Mouse (Mus musculus): Measurements from ENCODE around the gene Ssc5d. TPM values are rescaled to one million over a fixed set of nuclear protein-coding genes. Genes with fewer than 3 reads are reported as not detected.

The Ssc5d gene
- total and polyA plus RNA-seq, 3 experiments: 1.7 to 6.4 (median 2.9) TPM

DNA sequence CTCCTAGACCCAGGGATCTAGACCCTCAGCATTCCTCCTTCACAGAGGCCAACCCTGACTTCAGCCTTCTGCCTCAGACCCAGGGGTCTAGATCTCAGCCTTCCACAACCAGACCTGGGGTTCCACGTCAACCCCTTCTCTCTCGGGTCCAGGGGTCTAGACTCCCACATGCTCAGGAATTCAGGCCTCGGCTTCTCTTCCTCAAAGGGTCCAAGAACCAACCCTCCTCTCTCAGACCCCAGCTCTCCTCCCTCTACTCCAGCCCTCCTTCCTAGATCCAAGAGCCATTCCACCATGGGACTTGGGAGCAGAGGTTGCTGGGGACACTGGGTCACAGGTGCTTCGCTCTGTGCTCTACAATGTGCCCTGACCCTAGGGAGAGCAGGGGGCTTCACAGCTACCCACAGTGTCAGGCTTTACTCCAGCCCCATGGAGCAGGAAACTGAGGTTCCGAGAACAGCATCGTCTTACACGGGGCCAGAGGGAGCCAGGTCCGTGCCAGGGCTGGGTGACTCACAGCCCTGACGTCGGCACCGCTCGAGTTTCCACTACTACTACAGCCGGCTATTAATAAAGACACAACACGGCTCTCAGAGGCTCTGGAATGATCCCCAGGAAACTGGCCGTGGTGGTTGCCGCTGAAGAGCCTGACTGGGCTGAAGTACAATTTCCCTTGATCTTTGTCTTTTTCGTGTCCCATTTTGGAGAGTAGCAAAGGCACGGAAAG, 46.9 kb downstream of the Ssc5d start:
- no peaks in the 10 kb centered on the region for H3K79me2 ChIP-seq (replicated peaks; ENCODE audit: control insufficient read depth, insufficient read depth, low read length)
- peaks cover 6% of the 10 kb centered on the region for H3K4me1 ChIP-seq (ENCODE audit: control insufficient read depth, insufficient read depth, low read length)
- WGBS: 22% methylated on average over 18 of the region's 18 CpGs
- H3K36me3 ChIP-seq (ENCODE audit: control insufficient read depth, insufficient read depth, low read length): no peaks in the 10 kb centered on the region
- peak; percentile 73 to 84 for DNase-seq
- peak overlapping the region; percentile 84 for H3K27ac ChIP-seq
- H3K4me3 ChIP-seq: no peak overlapping the region
- H3K27me3 ChIP-seq (ENCODE audit: control insufficient read depth, insufficient read depth, low read length): no peaks in the 10 kb centered on the region
- peak overlapping the region; percentile 12 for H3K9ac ChIP-seq (ENCODE audit: low read depth, low read length)
- TF ChIP-seq CTCF (IDR thresholded peaks at IDR 0.05): no peak
- TF ChIP-seq EP300 (IDR thresholded peaks at IDR 0.05; ENCODE audit: insufficient read depth, low read depth, low read length): peak; percentile 50; the same call in 1 of the 2 replicates
- TF ChIP-seq POLR2A (IDR thresholded peaks at IDR 0.05; ENCODE audit: insufficient read depth, low read depth, low read length): 0 out of 2 replicates have a peak, but pooled peaks have one; percentile 38
- intact Hi-C loops (cut with DNase I): no loop called here

DNA sequence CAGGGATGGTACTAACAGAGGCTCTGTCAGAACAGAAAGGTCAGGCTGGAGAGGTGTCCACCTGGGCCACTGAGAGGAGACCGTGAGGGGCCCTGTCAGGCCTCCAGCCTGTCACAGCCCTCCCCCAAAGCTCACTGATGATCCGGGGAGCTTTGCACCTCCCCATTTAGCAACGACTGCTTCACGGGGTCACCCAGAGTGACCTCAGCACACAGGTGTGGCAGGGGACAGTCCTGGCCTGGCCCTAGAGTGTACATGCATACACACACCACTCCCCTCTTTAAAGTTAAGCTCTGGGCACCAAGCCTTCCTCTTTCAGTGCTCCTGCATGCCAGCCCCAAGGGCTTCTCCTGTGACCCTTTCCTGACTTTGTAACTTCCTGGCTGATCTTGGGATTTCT, 49.9 kb downstream of the Ssc5d start:
- H3K27me3 ChIP-seq (ENCODE audit: control insufficient read depth, insufficient read depth, low read length): no peaks in the 10 kb centered on the region
- H3K79me2 ChIP-seq (replicated peaks; ENCODE audit: control insufficient read depth, insufficient read depth, low read length): no peaks in the 10 kb centered on the region
- 60% methylated on average over 4 of the region's 4 CpGs for WGBS
- no peak for DNase-seq
- no peak for TF ChIP-seq EP300 (IDR thresholded peaks at IDR 0.05; ENCODE audit: insufficient read depth, low read depth, low read length)
- no peak for TF ChIP-seq POLR2A (IDR thresholded peaks at IDR 0.05; ENCODE audit: insufficient read depth, low read depth, low read length)
- no peak for TF ChIP-seq CTCF (IDR thresholded peaks at IDR 0.05)
- no peak overlapping the region for H3K27ac ChIP-seq
- H3K36me3 ChIP-seq (ENCODE audit: control insufficient read depth, insufficient read depth, low read length): no peaks in the 10 kb centered on the region
- H3K9ac ChIP-seq (ENCODE audit: low read depth, low read length): no peak overlapping the region
- H3K4me3 ChIP-seq: no peak overlapping the region
- peaks cover 6% of the 10 kb centered on the region for H3K4me1 ChIP-seq (ENCODE audit: control insufficient read depth, insufficient read depth, low read length)
- intact Hi-C loops (cut with DNase I): no loop called here

DNA sequence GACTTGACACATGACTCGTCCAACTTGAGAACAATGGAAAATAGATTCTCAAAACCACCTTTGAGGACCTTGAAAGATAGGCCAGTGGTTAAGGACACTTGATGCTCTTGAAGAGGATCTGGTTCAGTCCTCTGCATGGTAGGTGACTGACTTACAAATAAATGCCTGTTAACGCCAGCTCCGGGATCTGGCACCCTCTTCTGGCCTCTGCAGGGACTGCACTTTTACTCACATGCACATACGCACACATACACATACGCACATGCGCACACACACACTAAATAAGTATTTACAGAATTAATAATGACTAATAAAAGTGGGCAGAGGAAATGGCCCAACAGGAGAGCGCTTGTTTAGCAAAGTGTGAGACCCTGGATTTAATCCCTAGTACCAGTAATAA, 51.2 kb downstream of the Ssc5d start:
- intact Hi-C loops (cut with DNase I): no loop called here
- H3K79me2 ChIP-seq (replicated peaks; ENCODE audit: control insufficient read depth, insufficient read depth, low read length): no peaks in the 10 kb centered on the region
- peaks cover 6% of the 10 kb centered on the region for H3K4me1 ChIP-seq (ENCODE audit: control insufficient read depth, insufficient read depth, low read length)
- H3K27ac ChIP-seq: no peak overlapping the region
- TF ChIP-seq CTCF (IDR thresholded peaks at IDR 0.05): peak; percentile 20
- no peak for TF ChIP-seq POLR2A (IDR thresholded peaks at IDR 0.05; ENCODE audit: insufficient read depth, low read depth, low read length)
- no peak overlapping the region for H3K9ac ChIP-seq (ENCODE audit: low read depth, low read length)
- no peak overlapping the region for H3K4me3 ChIP-seq
- 90% methylated on average over 7 of the region's 7 CpGs for WGBS
- H3K36me3 ChIP-seq (ENCODE audit: control insufficient read depth, insufficient read depth, low read length): no peaks in the 10 kb centered on the region
- DNase-seq: no peak
- no peaks in the 10 kb centered on the region for H3K27me3 ChIP-seq (ENCODE audit: control insufficient read depth, insufficient read depth, low read length)

DNA sequence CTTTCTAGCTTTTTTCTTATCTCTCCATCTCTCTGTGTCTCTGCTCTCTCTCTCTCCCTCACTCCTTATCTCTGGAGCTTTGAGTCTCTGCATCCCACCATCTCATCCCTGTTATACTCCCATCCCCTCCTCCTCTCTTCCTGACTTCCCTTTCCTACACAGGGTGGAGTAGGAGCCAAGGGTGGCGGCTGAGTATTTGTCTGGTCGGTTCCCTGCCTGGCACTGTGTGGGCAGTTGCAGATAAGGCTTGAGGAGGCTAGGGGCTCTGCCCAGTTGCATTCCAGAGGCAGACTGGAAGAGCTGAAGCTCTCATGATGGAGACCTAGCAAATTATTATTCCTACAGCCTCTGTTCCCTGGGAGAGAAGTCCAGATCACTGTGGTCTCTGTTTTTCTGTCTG, 62.7 kb downstream of the Ssc5d start:
- no peak for DNase-seq
- 9% methylated on average over 2 of the region's 2 CpGs for WGBS

DNA sequence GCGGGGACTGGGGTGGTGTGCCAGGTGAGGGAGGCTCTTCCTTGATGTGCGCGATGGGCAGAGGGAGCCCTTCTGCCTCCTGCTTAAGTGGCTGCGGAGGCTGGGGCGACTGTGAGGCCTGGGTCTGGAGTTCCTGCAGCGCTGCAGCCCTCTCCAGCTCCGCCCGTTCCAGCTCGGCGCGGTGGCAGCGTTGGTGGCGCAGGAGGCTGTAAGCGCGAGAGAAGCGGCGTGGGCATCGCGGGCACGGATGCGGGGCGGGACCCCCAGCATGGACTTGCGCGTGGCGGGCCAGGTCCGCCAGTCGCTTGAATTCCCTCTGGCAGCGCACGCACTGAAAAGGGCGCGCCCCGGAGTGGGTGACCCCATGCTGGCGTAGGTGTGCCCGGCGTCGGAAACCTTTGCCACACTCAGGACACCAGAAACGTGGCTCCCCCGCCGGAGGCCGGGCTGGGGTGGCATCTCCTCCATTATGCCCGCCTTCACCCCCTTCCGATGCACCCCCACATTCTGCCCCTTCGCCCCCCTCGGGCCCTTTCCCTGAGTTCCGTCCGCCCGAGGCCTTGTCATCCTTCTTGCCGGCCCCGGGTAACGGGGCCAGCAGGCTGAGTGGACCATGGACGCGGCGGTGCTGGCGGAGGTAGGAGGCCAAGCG, 67.9 kb downstream of the Ssc5d start:
- no peaks in the 10 kb centered on the region for H3K36me3 ChIP-seq (ENCODE audit: control insufficient read depth, insufficient read depth, low read length)
- H3K79me2 ChIP-seq (replicated peaks; ENCODE audit: control insufficient read depth, insufficient read depth, low read length): no peaks in the 10 kb centered on the region
- TF ChIP-seq EP300 (IDR thresholded peaks at IDR 0.05; ENCODE audit: insufficient read depth, low read depth, low read length): no peak
- TF ChIP-seq CTCF (IDR thresholded peaks at IDR 0.05): no peak
- no peak for TF ChIP-seq POLR2A (IDR thresholded peaks at IDR 0.05; ENCODE audit: insufficient read depth, low read depth, low read length)
- H3K4me1 ChIP-seq (ENCODE audit: control insufficient read depth, insufficient read depth, low read length): peaks cover 5% of the 10 kb centered on the region
- no peak overlapping the region for H3K4me3 ChIP-seq
- intact Hi-C loops (cut with DNase I): no loop called here
- no peak overlapping the region for H3K27ac ChIP-seq
- H3K9ac ChIP-seq (ENCODE audit: low read depth, low read length): no peak overlapping the region
- 71% methylated on average over 55 of the region's 55 CpGs for WGBS
- no peak for DNase-seq
- no peaks in the 10 kb centered on the region for H3K27me3 ChIP-seq (ENCODE audit: control insufficient read depth, insufficient read depth, low read length)

More for the DNA sequence above, 62.7 kb downstream of the Ssc5d start:
- Histone ChIP-seq H3K4me3 (no peak overlapping the region), H3K36me3 (ENCODE audit: control insufficient read depth, insufficient read depth, low read length) (no peaks in the 10 kb centered on the region), H3K27ac (no peak overlapping the region), H3K27me3 (ENCODE audit: control insufficient read depth, insufficient read depth, low read length) (no peaks in the 10 kb centered on the region), H3K9ac (ENCODE audit: low read depth, low read length) (no peak overlapping the region), H3K79me2 (replicated peaks; ENCODE audit: control insufficient read depth, insufficient read depth, low read length) (no peaks in the 10 kb centered on the region), H3K4me1 (ENCODE audit: control insufficient read depth, insufficient read depth, low read length) (no peaks in the 10 kb centered on the region)
- intact Hi-C loops (cut with DNase I): no loop called here
- TF ChIP-seq POLR2A (IDR thresholded peaks at IDR 0.05; ENCODE audit: insufficient read depth, low read depth, low read length) (no peak), EP300 (IDR thresholded peaks at IDR 0.05; ENCODE audit: insufficient read depth, low read depth, low read length) (no peak), CTCF (IDR thresholded peaks at IDR 0.05) (no peak)

All from heart, adult 2 months (tissue).